Mouse (Mus musculus) bone marrow, adult 2 months (tissue): ENCODE measurements at regions not wholly inside any gene's neighbourhood (a gene's known extent, or its start where the extent isn't known, plus 50 kb on each side); places are given as distances from the start of the nearest gene placed in this dataset.

Experiments used
- CTCF ChIP-seq: fragments of 200-500 bp; IDR thresholded peaks from 2 replicates; pipeline ENCODE4 v1.5.1; 2011; ENCODE audit warnings: low read length, control low read depth; ENCODE audit not compliant: control insufficient read depth, insufficient read depth
- POLR2A ChIP-seq: fragments of 200-500 bp; IDR thresholded peaks from 2 replicates; pipeline ENCODE4 v1.6.1; 2011; ENCODE audit warnings: low read depth, mild to moderate bottlenecking, control low read depth, low read length, borderline replicate concordance; ENCODE audit not compliant: control insufficient read depth

GRCm38 (mm10) chr16:78040149-78040920, 261.0 kb upstream of the Cxadr start:
- TF ChIP-seq CTCF (no peak), POLR2A (no peak)
